Mouse (Mus musculus): ENCODE results near the gene Tfap2d. TPM values are rescaled to one million over a fixed set of nuclear protein-coding genes. Genes with fewer than 3 reads are reported as not detected.

Tfap2d gene
- polyA plus RNA-seq, 1 experiment, result 2.6 TPM

DNA sequence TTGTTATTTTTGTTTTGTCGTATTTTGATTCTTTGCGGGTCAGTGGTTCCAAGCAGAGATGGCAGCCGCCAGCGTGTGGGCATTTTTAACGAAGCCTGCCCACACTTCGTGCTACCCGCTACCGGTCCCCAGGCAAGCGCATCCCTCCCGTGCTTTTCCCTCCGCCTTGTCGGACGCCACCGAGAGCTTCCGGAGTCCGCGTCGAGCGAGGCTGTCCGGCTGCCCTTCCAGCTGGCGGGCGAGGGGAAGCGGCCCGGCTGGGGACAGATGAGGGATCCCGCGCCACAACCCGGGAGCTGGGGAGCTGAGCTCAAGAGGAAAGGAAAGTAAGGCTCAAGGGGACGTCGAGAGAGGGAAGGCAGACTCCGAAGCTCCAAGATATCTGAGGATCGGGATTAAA lies 107.0 kb downstream of the Tfap2d start:
- DNase-seq (ENCODE audit: extremely low spot score in 1 of 2, low spot score in 1 of 2), result no peak

GRCm38 (mm10) chr1:19210215-19211032 lies 107.6 kb downstream of the Tfap2d start:
- DNase-seq (ENCODE audit: extremely low spot score in 1 of 2, low spot score in 1 of 2), result no peak

GRCm38 (mm10) chr1:19211033-19211405 lies 108.2 kb downstream of the Tfap2d start:
- no peak for DNase-seq (ENCODE audit: extremely low spot score in 1 of 2, low spot score in 1 of 2)

DNA sequence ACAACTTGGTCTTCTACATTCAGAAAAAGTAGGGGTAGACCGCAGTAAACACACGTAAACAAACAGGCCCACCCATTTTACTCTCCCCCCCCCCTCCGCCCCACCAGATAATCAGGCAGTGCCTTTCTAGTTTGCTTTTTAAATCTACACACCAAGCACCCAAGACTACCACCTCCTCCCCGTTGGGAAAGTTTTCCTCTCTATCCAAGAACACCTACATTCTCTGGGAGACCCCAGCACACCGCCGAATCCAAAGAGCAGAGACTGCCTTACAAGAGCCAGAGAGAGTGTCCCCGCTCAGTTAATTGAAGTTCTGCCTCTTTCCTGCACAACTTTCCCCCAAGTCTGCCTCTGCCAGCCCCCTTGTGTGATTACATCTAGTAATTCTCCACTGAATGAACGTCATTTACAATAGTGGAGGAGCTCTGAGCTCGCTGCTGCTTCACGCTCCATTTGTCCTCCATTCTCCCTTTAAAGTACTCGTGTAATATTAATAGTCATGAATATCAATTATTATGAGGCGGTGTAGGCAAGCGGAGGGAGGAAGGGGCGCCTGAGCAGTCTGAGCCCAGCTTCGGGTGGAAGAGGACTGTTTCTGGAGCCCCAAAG lies 108.8 kb downstream of the Tfap2d start:
- no peak for DNase-seq (ENCODE audit: extremely low spot score in 1 of 2, low spot score in 1 of 2)

GRCm38 (mm10) chr1:19212691-19213090 lies 109.9 kb downstream of the Tfap2d start:
- DNase-seq (ENCODE audit: extremely low spot score in 1 of 2, low spot score in 1 of 2), result no peak

DNA sequence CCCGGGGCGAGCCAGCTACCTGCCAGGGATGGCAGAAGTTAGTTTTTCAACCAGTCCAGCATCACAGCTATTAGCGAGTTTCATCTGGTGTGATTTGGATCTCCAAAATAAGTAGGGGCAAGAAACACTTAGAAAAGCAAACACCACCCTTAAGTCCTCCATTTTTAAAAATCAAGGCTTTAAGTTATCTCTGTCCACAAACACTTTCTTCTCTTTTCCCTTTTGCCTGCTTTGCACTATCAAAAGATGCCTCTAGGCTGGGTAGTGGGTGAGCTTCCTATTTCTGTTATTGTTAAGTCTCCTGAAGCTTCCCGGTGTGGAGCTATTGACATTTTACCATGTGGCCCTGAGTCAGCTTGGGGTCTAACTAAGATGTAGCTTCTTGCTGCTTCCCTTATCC lies 110.3 kb downstream of the Tfap2d start:
- no peak for DNase-seq (ENCODE audit: extremely low spot score in 1 of 2, low spot score in 1 of 2)

- DNase-seq (ENCODE audit: extremely low spot score in 1 of 2, low spot score in 1 of 2), result no peak
Observed at GRCm38 (mm10) chr1:19213851-19214395, 111.1 kb downstream of the Tfap2d start.

Other genes starting within 250 kb of the Tfap2d start
- gene Tfap2b, start 105.9 kb downstream of the Tfap2d start, polyA plus RNA-seq (2012; rRNA removed), result 0.84 and 1.5 TPM in 2 replicates